Mouse (Mus musculus) C2C12 (cell line): ENCODE data around the gene Capg.

Experiments used
- CEBPB ChIP-seq: IDR thresholded peaks from one replicate; pipeline ENCODE4 v1.6.1; 2011; ENCODE audit warnings: low read depth, mild to moderate bottlenecking, control low read depth, moderate library complexity
- CTCF ChIP-seq: IDR thresholded peaks from one replicate; pipeline ENCODE4 v1.5.1; 2011; ENCODE audit not compliant: control insufficient read depth, insufficient read depth, insufficient read length
- FOSL1 ChIP-seq: IDR thresholded peaks from one replicate; pipeline ENCODE4 v1.8.0; 2011; ENCODE audit warnings: mild to moderate bottlenecking, low read length; ENCODE audit not compliant: poor library complexity, insufficient read depth, severe bottlenecking
- MAX ChIP-seq: IDR thresholded peaks from one replicate; pipeline ENCODE4 v1.6.1; 2011; ENCODE audit warnings: mild to moderate bottlenecking, control low read depth
- MYOD1 ChIP-seq: IDR thresholded peaks from one replicate; pipeline ENCODE4 v1.6.1; 2011; ENCODE audit warnings: low read depth; ENCODE audit not compliant: control insufficient read depth, insufficient read length
- MYOG ChIP-seq: IDR thresholded peaks from one replicate; pipeline ENCODE4 v1.6.1; 2011; ENCODE audit not compliant: control insufficient read depth, insufficient read length; ENCODE audit errors: extremely low read depth
- USF1 ChIP-seq: IDR thresholded peaks from one replicate; pipeline ENCODE4 v1.6.1; 2011; ENCODE audit warnings: low read depth, mild to moderate bottlenecking, control low read depth, moderate library complexity

- TF ChIP-seq CTCF, result no peak
- TF ChIP-seq USF1, result no peak
- TF ChIP-seq MYOD1, result no peak
- no peak for TF ChIP-seq MAX
- TF ChIP-seq MYOG, result no peak
- no peak for TF ChIP-seq CEBPB
- no peak for TF ChIP-seq FOSL1
Measured at GRCm38 (mm10) chr6:72524160-72524559, 20.0 kb upstream of the Capg start.
